Mouse (Mus musculus): ENCODE results near the gene Eif4b.

Gene Eif4b

GRCm38 (mm10) chr15:102102548-102103121 is 29.1 kb downstream of the Eif4b start:
- no peak for DNase-seq (ENCODE audit: low spot score)

GRCm38 (mm10) chr15:102103371-102103946 is 29.9 kb downstream of the Eif4b start:
- no peak for DNase-seq (ENCODE audit: low spot score)

- DNase-seq (ENCODE audit: low spot score): no peak
Observed at GRCm38 (mm10) chr15:102103947-102104555, 30.5 kb downstream of the Eif4b start.

- DNase-seq (ENCODE audit: low spot score): no peak
Observed at GRCm38 (mm10) chr15:102105360-102105759, 31.8 kb downstream of the Eif4b start.

- no peak for DNase-seq (ENCODE audit: low spot score)
Observed at GRCm38 (mm10) chr15:102105764-102106730, 32.5 kb downstream of the Eif4b start.

GRCm38 (mm10) chr15:102106754-102107456 is 33.3 kb downstream of the Eif4b start:
- no peak for DNase-seq (ENCODE audit: low spot score)

- DNase-seq (ENCODE audit: low spot score): no peak
Observed at GRCm38 (mm10) chr15:102107689-102108573, 34.4 kb downstream of the Eif4b start.

GRCm38 (mm10) chr15:102108651-102109525 is 35.3 kb downstream of the Eif4b start:
- peak; percentile 74 for DNase-seq (ENCODE audit: low spot score)

GRCm38 (mm10) chr15:102110271-102110670 is 36.7 kb downstream of the Eif4b start:
- DNase-seq (ENCODE audit: low spot score): no peak

GRCm38 (mm10) chr15:102110701-102111494 is 37.3 kb downstream of the Eif4b start:
- DNase-seq (ENCODE audit: low spot score): no peak

GRCm38 (mm10) chr15:102111495-102111829 is 37.9 kb downstream of the Eif4b start:
- no peak for DNase-seq (ENCODE audit: low spot score)

GRCm38 (mm10) chr15:102112181-102112580 is 38.6 kb downstream of the Eif4b start:
- no peak for DNase-seq (ENCODE audit: low spot score)

GRCm38 (mm10) chr15:102112827-102113226 is 39.3 kb downstream of the Eif4b start:
- DNase-seq (ENCODE audit: low spot score): no peak

GRCm38 (mm10) chr15:102113674-102114073 is 40.1 kb downstream of the Eif4b start:
- no peak for DNase-seq (ENCODE audit: low spot score)

- no peak for DNase-seq (ENCODE audit: low spot score)
Observed at GRCm38 (mm10) chr15:102114651-102115260, 41.2 kb downstream of the Eif4b start.

GRCm38 (mm10) chr15:102115731-102116231 is 42.2 kb downstream of the Eif4b start:
- no peak for DNase-seq (ENCODE audit: low spot score)

GRCm38 (mm10) chr15:102116753-102117415 is 43.3 kb downstream of the Eif4b start:
- DNase-seq (ENCODE audit: low spot score): no peak

Measured in left cerebral cortex, adult 11 months (tissue).